Mouse (Mus musculus) kidney, postnatal 0 days (tissue): ENCODE results near the gene Gjc2. TPM values are rescaled to one million over a fixed set of nuclear protein-coding genes. Genes with fewer than 3 reads are reported as not detected.
A peak's percentile ranks its signal among the peaks of the same experiment; 100 is the strongest.

Experiments
- ATAC-seq: fragments of 200-750 bp; cut with Nextera tagmentation; replicated peaks from 2 replicates; pipeline ENCODE4 v1.8.0; 2017; ENCODE audit warnings: low read depth, moderate number of reproducible peaks, moderate TSS enrichment, moderate library complexity; ENCODE audit not compliant: low FRiP score
- DNase-seq: peaks from one replicate; pipeline ENCODE4 v3.0.0-alpha.2; 2016; ENCODE audit warnings: low spot score
- H3K27ac ChIP-seq: fragments of 300-500 bp; sonication (generic); 2 replicates; pipeline ENCODE4 v1.5.1; 2014; ENCODE audit warnings: mild to moderate bottlenecking
- H3K27me3 ChIP-seq: fragments of 300-500 bp; sonication (generic); 2 replicates; pipeline ENCODE4 v1.6.1; 2014; ENCODE audit warnings: low read length, mixed read lengths; ENCODE audit not compliant: insufficient read depth
- H3K36me3 ChIP-seq: fragments of 300-500 bp; sonication (generic); 2 replicates; pipeline ENCODE4 v1.6.1; 2014; ENCODE audit warnings: low read length, mixed read lengths; ENCODE audit not compliant: insufficient read depth
- H3K4me1 ChIP-seq: fragments of 300-500 bp; sonication (generic); replicated peaks from 2 replicates; pipeline ENCODE4 v1.6.1; 2014; ENCODE audit warnings: antibody characterized with exemption, low read length, mixed read lengths; ENCODE audit not compliant: insufficient read depth
- H3K4me2 ChIP-seq: fragments of 300-500 bp; sonication (generic); 2 replicates; pipeline ENCODE4 v1.6.1; 2014; ENCODE audit warnings: mild to moderate bottlenecking, low read length, moderate library complexity, mixed read lengths
- H3K4me3 ChIP-seq: fragments of 300-500 bp; sonication (generic); replicated peaks from 2 replicates; pipeline ENCODE4 v1.5.1; 2014; ENCODE audit warnings: low read depth, low read length
- H3K9ac ChIP-seq: fragments of 300-500 bp; sonication (generic); 2 replicates; pipeline ENCODE4 v1.6.1; 2014; ENCODE audit warnings: low read depth, low read length
- H3K9me3 ChIP-seq: fragments of 300-500 bp; sonication (generic); replicated peaks from 2 replicates; pipeline ENCODE4 v1.6.1; 2016; ENCODE audit warnings: low read length, inconsistent platforms, mixed read lengths
- CTCF ChIP-seq: IDR thresholded peaks from 2 replicates; pipeline ENCODE4 v1.5.1; 2016; ENCODE audit warnings: antibody characterized with exemption, low read depth, mild to moderate bottlenecking, moderate library complexity
- WGBS: fragments of 180-500 bp; shearing (Covaris S2); extraction: QIAGEN DNeasy Blood & Tissue Kit; methylation state at CpG from one replicate; pipeline ENCODE4 v1.1.7; 2014; 5-methylcytosine and 5-hydroxymethylcytosine counted together
- polyA plus RNA-seq: library from polyadenylated mRNA; unstranded; fragments of >200 nt; fragmentation: Nextera tagmentation; extraction: Ambion mirVana; gene quantifications from 2 replicates; pipeline ENCODE4 v1.2.1, GENCODE M21; 2015

Gjc2 gene
- polyA plus RNA-seq, 1 experiment from 2014 or later: 1.2 TPM

- no peaks in the 10 kb centered on the region for H3K27me3 ChIP-seq
- no peak overlapping the region for H3K4me2 ChIP-seq
- DNase-seq: no peak
- H3K9ac ChIP-seq: no peak overlapping the region
- H3K4me1 ChIP-seq: peaks cover 7% of the 10 kb centered on the region
- H3K27ac ChIP-seq: no peak overlapping the region
- peaks cover 24% of the 10 kb centered on the region for H3K36me3 ChIP-seq
- WGBS: 89% methylated on average over 4 of the region's 4 CpGs
- no peaks in the 10 kb centered on the region for H3K9me3 ChIP-seq
- ATAC-seq: no peak
- no peak overlapping the region for H3K4me3 ChIP-seq
- TF ChIP-seq CTCF: no peak
Observed at GRCm38 (mm10) chr11:59159558-59159957, 23.5 kb downstream of the Gjc2 start.

DNA sequence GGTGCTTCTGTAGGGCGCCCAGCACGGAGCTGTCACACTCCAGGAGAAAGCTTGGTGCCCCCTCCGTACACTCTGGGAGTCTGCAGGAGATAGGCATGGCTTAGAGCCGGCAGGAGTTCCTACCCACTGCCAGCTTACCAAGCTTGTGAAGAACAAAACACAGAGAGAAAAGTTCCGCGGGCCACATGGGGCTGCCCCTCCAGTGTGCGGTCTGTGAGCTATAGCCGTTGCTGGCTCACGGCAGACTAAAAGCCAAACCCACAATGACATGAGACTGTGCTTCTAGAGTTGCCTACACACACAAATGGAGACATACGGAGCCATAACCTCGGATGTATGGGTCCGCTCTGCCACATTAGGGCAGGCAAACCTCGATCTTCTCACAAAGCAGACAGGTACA is 23.9 kb downstream of the Gjc2 start:
- ATAC-seq: no peak
- no peaks in the 10 kb centered on the region for H3K9me3 ChIP-seq
- DNase-seq: no peak
- no peak overlapping the region for H3K4me3 ChIP-seq
- H3K4me2 ChIP-seq: no peak overlapping the region
- TF ChIP-seq CTCF: no peak
- peaks cover 24% of the 10 kb centered on the region for H3K36me3 ChIP-seq
- no peak overlapping the region for H3K27ac ChIP-seq
- peaks cover 7% of the 10 kb centered on the region for H3K4me1 ChIP-seq
- H3K27me3 ChIP-seq: no peaks in the 10 kb centered on the region
- WGBS: 93% methylated on average over 13 of the region's 13 CpGs
- no peak overlapping the region for H3K9ac ChIP-seq

DNA sequence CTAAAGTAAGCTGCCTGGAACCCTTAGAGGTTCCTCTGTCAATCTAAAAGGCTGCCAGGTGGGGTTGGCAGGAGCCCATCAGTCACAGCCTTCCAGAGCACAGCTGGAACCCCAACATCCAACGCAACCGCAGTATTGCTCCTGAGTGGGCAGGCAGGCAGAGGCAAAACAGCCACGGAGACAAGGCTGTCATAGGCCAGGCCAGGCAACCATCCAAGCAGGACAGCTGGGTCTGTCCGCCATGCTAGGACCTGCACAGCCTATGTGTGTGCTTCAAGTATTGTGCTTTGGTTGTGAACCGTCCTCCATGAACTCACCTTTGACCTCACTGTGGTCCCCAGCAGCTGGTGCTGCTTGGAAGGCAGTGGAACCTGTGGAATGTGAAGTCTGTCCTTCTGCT is 27.1 kb downstream of the Gjc2 start:
- no peak overlapping the region for H3K9ac ChIP-seq
- H3K4me2 ChIP-seq: no peak overlapping the region
- H3K27ac ChIP-seq: no peak overlapping the region
- no peak overlapping the region for H3K4me3 ChIP-seq
- no peaks in the 10 kb centered on the region for H3K27me3 ChIP-seq
- no peaks in the 10 kb centered on the region for H3K9me3 ChIP-seq
- no peak for TF ChIP-seq CTCF
- ATAC-seq (no peak), DNase-seq (no peak)
- H3K36me3 ChIP-seq: peaks cover 24% of the 10 kb centered on the region
- 90% methylated on average over 5 of the region's 5 CpGs for WGBS
- no peaks in the 10 kb centered on the region for H3K4me1 ChIP-seq

GRCm38 (mm10) chr11:59154220-59154619 is 28.8 kb downstream of the Gjc2 start:
- DNase-seq (no peak), ATAC-seq (no peak)
- WGBS: 81% methylated on average over 7 of the region's 7 CpGs
- no peaks in the 10 kb centered on the region for H3K4me1 ChIP-seq
- H3K36me3 ChIP-seq: peaks cover 24% of the 10 kb centered on the region
- H3K4me2 ChIP-seq: no peak overlapping the region
- H3K4me3 ChIP-seq: no peak overlapping the region
- no peaks in the 10 kb centered on the region for H3K27me3 ChIP-seq
- H3K9me3 ChIP-seq: no peaks in the 10 kb centered on the region
- no peak for TF ChIP-seq CTCF
- no peak overlapping the region for H3K9ac ChIP-seq
- no peak overlapping the region for H3K27ac ChIP-seq

GRCm38 (mm10) chr11:59151729-59152128 is 31.3 kb downstream of the Gjc2 start:
- H3K4me1 ChIP-seq: no peaks in the 10 kb centered on the region
- H3K9ac ChIP-seq: no peak overlapping the region
- no peaks in the 10 kb centered on the region for H3K27me3 ChIP-seq
- no peak for DNase-seq
- no peak overlapping the region for H3K27ac ChIP-seq
- peak; percentile 38; the same call in 1 of the 2 replicates for TF ChIP-seq CTCF
- no peak for ATAC-seq
- WGBS: 39% methylated on average over 3 of the region's 3 CpGs
- no peaks in the 10 kb centered on the region for H3K9me3 ChIP-seq
- peaks cover 11% of the 10 kb centered on the region; the same call in 1 of the 2 replicates for H3K36me3 ChIP-seq
- H3K4me2 ChIP-seq: no peak overlapping the region
- no peak overlapping the region for H3K4me3 ChIP-seq

DNA sequence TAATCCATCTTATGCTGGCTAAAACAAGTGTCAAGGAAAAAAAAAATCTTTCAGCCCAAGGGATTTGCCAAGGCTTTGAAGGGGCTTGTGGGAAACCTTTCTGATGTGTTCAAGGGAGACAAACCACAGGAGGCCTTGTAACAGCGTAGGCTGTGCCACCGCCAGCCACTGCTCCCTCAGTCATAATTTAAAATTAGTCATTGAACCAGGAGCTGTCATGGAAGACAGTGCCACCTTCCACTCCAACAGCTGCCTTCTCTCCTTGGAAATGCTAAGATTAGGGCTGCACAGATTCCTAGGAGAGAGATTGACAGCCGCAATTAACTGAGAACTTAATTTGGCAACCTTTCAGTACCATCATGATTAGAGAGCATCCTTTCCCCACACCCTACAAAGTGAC is 33.7 kb downstream of the Gjc2 start:
- Histone ChIP-seq H3K4me3 (no peak overlapping the region), H3K27me3 (no peaks in the 10 kb centered on the region), H3K27ac (no peak overlapping the region), H3K36me3 (no peaks in the 10 kb centered on the region), H3K9me3 (no peaks in the 10 kb centered on the region), H3K9ac (no peak overlapping the region), H3K4me1 (no peaks in the 10 kb centered on the region), H3K4me2 (no peak overlapping the region)
- ATAC-seq: no peak
- 66% methylated on average over 3 of the region's 3 CpGs for WGBS
- DNase-seq: no peak
- no peak for TF ChIP-seq CTCF

- no peak for ATAC-seq
- no peak overlapping the region for H3K4me2 ChIP-seq
- no peak for DNase-seq
- no peaks in the 10 kb centered on the region for H3K4me1 ChIP-seq
- no peak overlapping the region for H3K4me3 ChIP-seq
- TF ChIP-seq CTCF: no peak
- no peaks in the 10 kb centered on the region for H3K27me3 ChIP-seq
- H3K9ac ChIP-seq: no peak overlapping the region
- H3K9me3 ChIP-seq: no peaks in the 10 kb centered on the region
- H3K27ac ChIP-seq: no peak overlapping the region
- WGBS: 56% methylated on average over 5 of the region's 5 CpGs
- no peaks in the 10 kb centered on the region for H3K36me3 ChIP-seq
Observed at GRCm38 (mm10) chr11:59142962-59143361, 40.1 kb downstream of the Gjc2 start.
